Mouse (Mus musculus) kidney, adult 2 months (tissue): Measurements from ENCODE around the gene Ephb4. TPM values are rescaled to one million over a fixed set of nuclear protein-coding genes. Genes with fewer than 3 reads are reported as not detected.
A peak's percentile ranks its signal among the peaks of the same experiment; 100 is the strongest.

Experiments
- DNase-seq: peaks from one replicate; pipeline ENCODE4 v3.0.0; 2021
- H3K27ac ChIP-seq: fragments of 200-500 bp; 2 replicates; pipeline ENCODE4 v1.5.1; 2012; ENCODE audit warnings: low read depth, low read length, control low read depth, inconsistent platforms; ENCODE audit not compliant: insufficient read depth
- H3K27me3 ChIP-seq: fragments of 200-500 bp; replicated peaks from 2 replicates; pipeline ENCODE4 v1.6.1; 2012; ENCODE audit warnings: mild to moderate bottlenecking, moderate library complexity, low read length, inconsistent platforms; ENCODE audit not compliant: control insufficient read depth, insufficient read depth
- H3K36me3 ChIP-seq: fragments of 200-500 bp; 2 replicates; pipeline ENCODE4 v1.6.1; 2012; ENCODE audit warnings: mild to moderate bottlenecking, moderate library complexity, low read length, inconsistent platforms; ENCODE audit not compliant: control insufficient read depth, insufficient read depth
- H3K4me1 ChIP-seq: fragments of 200-500 bp; 2 replicates; pipeline ENCODE4 v1.6.1; 2011; ENCODE audit warnings: low read length; ENCODE audit not compliant: control insufficient read depth, insufficient read depth
- H3K4me3 ChIP-seq: fragments of 200-500 bp; 2 replicates; pipeline ENCODE4 v1.5.1; 2011; ENCODE audit warnings: mild to moderate bottlenecking, low read depth, low read length, control low read depth; ENCODE audit not compliant: insufficient read depth
- CTCF ChIP-seq: fragments of 200-500 bp; conservative IDR thresholded peaks from 2 replicates; pipeline ENCODE4 v1.5.1; 2011; ENCODE audit warnings: low read depth, mild to moderate bottlenecking, control low read depth, low read length, moderate library complexity, mixed read lengths; ENCODE audit not compliant: insufficient read depth, insufficient read length
- POLR2A ChIP-seq: fragments of 200-500 bp; IDR thresholded peaks from one replicate; pipeline ENCODE4 v1.6.1; 2011; ENCODE audit warnings: low read depth, low read length, control low read depth
- WGBS: fragments of 180-500 bp; shearing (Covaris S2); methylation state at CpG from one replicate; pipeline ENCODE4 v1.1.7; 2018; 5-methylcytosine and 5-hydroxymethylcytosine counted together
- polyA plus RNA-seq: library from polyadenylated mRNA; depleted of rRNA; stranded (reverse); fragments of >200 nt; gene quantifications from 2 replicates; pipeline ENCODE4 v1.2.3, GENCODE M21; 2012

Gene Ephb4
- polyA plus RNA-seq, 1 experiment, result 49.1 TPM

GRCm38 (mm10) chr5:137350205-137351057, 522 bp downstream of the Ephb4 start:
- DNase-seq, result no peak
- H3K27ac ChIP-seq, result peak overlapping the region; percentile 93
- H3K4me3 ChIP-seq, result peak overlapping the region; percentile 70
- 0 out of 2 replicates have a peak, but pooled peaks cover 1% of the 10 kb centered on the region for H3K36me3 ChIP-seq
- H3K27me3 ChIP-seq, result no peaks in the 10 kb centered on the region
- peaks cover 21% of the 10 kb centered on the region; the same call in 1 of the 2 replicates for H3K4me1 ChIP-seq
- under 1% methylated on average over 55 of the region's 55 CpGs for WGBS
- TF ChIP-seq CTCF (no peak), POLR2A (no peak)

DNA sequence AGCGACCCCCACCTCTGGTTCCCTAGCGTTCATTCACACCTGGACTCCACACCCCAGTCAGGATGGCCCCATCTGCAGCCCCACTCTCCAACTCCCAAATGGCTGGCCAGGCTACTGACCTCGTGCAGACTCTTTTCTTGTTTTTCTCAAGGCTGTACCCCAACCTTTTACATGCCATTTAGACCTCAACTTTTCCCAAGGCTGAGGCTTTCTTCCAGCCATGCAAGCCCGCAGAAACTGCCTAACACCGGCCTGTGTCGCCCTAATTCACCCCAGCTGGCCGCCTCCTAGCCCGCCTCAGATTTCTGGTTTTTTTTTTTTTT, 1.1 kb downstream of the Ephb4 start:
- Histone ChIP-seq H3K4me1 (peaks cover 20% of the 10 kb centered on the region; the same call in 1 of the 2 replicates), H3K4me3 (peak overlapping the region; percentile 70), H3K27me3 (no peaks in the 10 kb centered on the region), H3K36me3 (0 out of 2 replicates have a peak, but pooled peaks cover 1% of the 10 kb centered on the region), H3K27ac (peak overlapping the region; percentile 72)
- DNase-seq, result no peak
- TF ChIP-seq POLR2A (no peak), CTCF (no peak)
- WGBS, result 9% methylated on average over 8 of the region's 8 CpGs

DNA sequence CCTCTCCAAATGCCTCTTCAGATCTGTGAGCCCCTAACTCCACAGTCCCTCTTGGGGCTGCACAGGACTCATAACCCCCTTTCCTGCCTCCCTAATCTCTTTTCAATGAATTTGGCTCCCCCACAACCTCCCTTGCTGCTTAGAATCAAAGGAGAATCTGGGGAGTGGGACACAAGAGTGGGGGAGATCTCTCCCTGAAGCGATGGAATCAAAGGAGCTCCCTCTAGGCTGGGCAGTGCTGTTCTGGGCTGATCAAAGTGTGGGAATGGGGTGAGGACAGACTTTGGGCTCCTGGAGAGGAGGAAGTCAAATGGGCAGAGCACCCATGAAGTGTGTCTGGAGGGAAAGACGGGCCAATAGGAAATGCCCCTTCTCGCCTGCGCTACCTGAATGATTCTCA, 1.5 kb downstream of the Ephb4 start:
- H3K4me1 ChIP-seq, result peaks cover 17% of the 10 kb centered on the region; the same call in 1 of the 2 replicates
- no peaks in the 10 kb centered on the region for H3K27me3 ChIP-seq
- TF ChIP-seq POLR2A (no peak), CTCF (no peak)
- 30% methylated on average over 4 of the region's 4 CpGs for WGBS
- peak overlapping the region; percentile 70 for H3K4me3 ChIP-seq
- DNase-seq, result no peak
- H3K36me3 ChIP-seq, result 0 out of 2 replicates have a peak, but pooled peaks cover 1% of the 10 kb centered on the region
- peak overlapping the region; percentile 72 for H3K27ac ChIP-seq

GRCm38 (mm10) chr5:137352011-137352975, 2.4 kb downstream of the Ephb4 start:
- 24% methylated on average over 16 of the region's 16 CpGs for WGBS
- H3K36me3 ChIP-seq, result 0 out of 2 replicates have a peak, but pooled peaks cover 1% of the 10 kb centered on the region
- peak overlapping the region; percentile 70 for H3K4me3 ChIP-seq
- no peaks in the 10 kb centered on the region for H3K27me3 ChIP-seq
- DNase-seq, result peak; percentile 83
- H3K27ac ChIP-seq, result peak overlapping the region; percentile 72
- TF ChIP-seq POLR2A (peak; percentile 44), CTCF (no peak)
- H3K4me1 ChIP-seq, result peaks cover 17% of the 10 kb centered on the region; the same call in 1 of the 2 replicates

- Histone ChIP-seq H3K36me3 (peaks cover 3% of the 10 kb centered on the region; the same call in 1 of the 2 replicates), H3K4me1 (peaks cover 10% of the 10 kb centered on the region; the same call in 1 of the 2 replicates), H3K27me3 (no peaks in the 10 kb centered on the region), H3K4me3 (no peak overlapping the region), H3K27ac (no peak overlapping the region)
- DNase-seq, result no peak
- no peak for TF ChIP-seq POLR2A
- no peak for TF ChIP-seq CTCF
- WGBS, result 69% methylated on average over 17 of the region's 17 CpGs
Measured at GRCm38 (mm10) chr5:137354091-137354490, 4.2 kb downstream of the Ephb4 start.

GRCm38 (mm10) chr5:137358382-137358781, 8.5 kb downstream of the Ephb4 start:
- Histone ChIP-seq H3K36me3 (peaks cover 10% of the 10 kb centered on the region), H3K27me3 (no peaks in the 10 kb centered on the region), H3K27ac (no peak overlapping the region), H3K4me3 (no peak overlapping the region), H3K4me1 (no peaks in the 10 kb centered on the region)
- TF ChIP-seq CTCF (0 out of 2 replicates have a peak, but pooled peaks have one; percentile 26), POLR2A (no peak)
- WGBS, result 33% methylated on average over 7 of the region's 7 CpGs
- peak; percentile 42 for DNase-seq
